ENCODE assay signal across 7 mouse cellular contexts in genomic region chr14:16044466-16044865, GRCm38 (mm10).
"Had no signal": no experiment of that assay in that cellular context is flagged by ENCODE, and none has a peak within 500 bp of the region (broad histone marks: within the 10 kb centered on the region; RNA-seq: fewer than 3 reads in every experiment).

No protein-coding gene starts in this region.

- ATAC-seq: midbrain, embryonic 13.5 days had no signal

- DNase-seq: kidney, adult 9 months; kidney, postnatal 4 days; left cerebral cortex, postnatal 4 days; lung, adult 18-20 months; lung, postnatal 36 days; right cerebral cortex, postnatal 14 days had no signal
